Mouse (Mus musculus) activated CD4-positive, CD25-positive, alpha-beta regulatory T cell, adult 4 months (primary cell): ENCODE results near the gene Mpped2. TPM values are rescaled to one million over a fixed set of nuclear protein-coding genes. Genes with fewer than 3 reads are reported as not detected.

Experiments
- ATAC-seq: one replicate; pipeline ENCODE4 v1.8.0; 2017
- polyA plus RNA-seq, 2 experiments: library from polyadenylated mRNA; unstranded; fragments of 100-300 nt; shearing (Covaris generic); gene quantifications; one replicate each; pipeline ENCODE4 v1.2.1; 2017

Gene Mpped2
- polyA plus RNA-seq, result not detected

DNA sequence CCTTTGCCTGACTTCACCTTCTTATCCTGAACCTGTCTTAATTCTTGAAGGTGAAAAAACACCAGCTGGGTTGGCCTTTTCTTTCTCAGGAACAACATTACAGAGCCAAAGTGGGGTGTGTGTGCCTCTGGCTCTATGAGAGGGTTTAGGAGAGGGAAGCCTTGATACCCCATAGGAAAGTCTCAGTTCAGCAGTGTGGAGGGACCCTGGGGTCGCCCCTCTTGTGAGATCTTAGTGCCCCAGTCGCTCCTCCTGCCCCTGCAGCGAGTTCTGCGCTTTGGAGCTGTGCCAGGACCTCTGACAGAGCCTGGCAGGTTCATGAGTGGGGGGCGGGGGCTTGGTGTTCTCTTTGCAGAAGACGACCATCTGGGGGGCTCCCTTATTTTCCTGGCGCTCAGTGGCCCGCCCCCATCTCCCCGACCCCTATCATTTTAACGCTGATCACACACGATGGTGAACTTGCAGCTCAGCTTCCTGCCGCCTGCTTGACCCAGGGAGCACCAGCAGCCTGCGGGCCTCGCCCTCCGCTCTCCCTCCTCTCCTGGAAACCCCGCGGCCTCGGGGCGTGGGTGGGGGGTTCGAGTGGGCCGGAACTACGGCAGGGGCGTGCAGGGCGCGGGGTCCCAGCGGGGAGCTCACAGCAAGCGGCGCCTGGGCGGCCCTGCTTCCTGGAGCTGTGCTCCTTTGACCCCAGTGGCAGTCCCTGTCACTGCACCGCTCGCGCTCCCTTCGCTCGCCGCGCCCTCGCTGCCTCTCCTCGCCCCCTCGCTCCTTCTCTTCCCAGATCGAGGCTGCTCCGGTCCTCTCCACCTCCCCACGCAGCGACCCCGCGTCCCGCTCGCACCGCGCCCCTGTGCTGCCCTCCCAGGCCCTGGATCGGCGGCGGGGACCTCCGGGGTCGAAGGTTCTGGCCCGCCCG, at the start of gene Mpped2:
Gene Mpped2, plus strand, starts transcription at position 487 of the 919 bp plus-strand sequence.
- no peak for ATAC-seq

DNA sequence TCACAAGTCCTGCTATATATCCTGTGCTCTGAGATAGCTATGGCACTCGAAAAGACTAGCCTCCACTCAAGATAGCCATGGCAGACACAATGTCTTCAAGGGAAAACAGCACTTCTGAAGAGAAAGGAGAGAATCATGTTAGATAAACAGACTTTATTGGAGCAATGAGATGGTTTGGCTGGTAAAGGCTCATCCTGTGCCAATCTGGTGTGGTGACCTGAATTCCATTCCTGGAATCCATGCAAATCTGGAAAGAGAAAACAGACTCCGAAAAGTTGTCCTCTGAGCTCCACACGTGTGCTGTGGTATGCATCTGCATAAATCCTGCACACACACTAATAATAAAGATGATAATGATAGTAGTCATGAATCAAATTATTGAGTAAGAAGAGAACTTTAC, 48.3 kb upstream of the Mpped2 start:
- no peak for ATAC-seq

GRCm38 (mm10) chr2:106649686-106650570, 43.1 kb upstream of the Mpped2 start:
- no peak for ATAC-seq

GRCm38 (mm10) chr2:106652151-106652550, 40.9 kb upstream of the Mpped2 start:
- no peak for ATAC-seq

DNA sequence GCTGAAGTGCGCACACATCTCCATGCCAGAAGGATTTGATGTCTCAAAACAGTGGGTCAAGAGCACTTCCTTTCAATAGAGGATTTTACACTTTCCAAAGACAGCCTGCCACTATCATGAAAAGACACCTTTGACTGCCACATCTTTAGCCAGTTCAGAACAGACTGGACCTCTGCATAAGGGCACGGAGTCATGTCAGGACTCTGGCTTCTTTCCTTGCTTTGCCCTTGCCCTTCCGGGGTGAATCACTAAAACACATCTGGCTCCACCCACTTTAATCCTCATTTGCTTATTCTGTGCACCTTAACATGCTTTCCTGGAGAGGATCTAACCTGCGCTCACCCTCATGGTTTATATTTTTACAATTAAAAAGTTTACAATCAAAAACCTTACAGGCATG, 40.3 kb upstream of the Mpped2 start:
- ATAC-seq, result no peak

DNA sequence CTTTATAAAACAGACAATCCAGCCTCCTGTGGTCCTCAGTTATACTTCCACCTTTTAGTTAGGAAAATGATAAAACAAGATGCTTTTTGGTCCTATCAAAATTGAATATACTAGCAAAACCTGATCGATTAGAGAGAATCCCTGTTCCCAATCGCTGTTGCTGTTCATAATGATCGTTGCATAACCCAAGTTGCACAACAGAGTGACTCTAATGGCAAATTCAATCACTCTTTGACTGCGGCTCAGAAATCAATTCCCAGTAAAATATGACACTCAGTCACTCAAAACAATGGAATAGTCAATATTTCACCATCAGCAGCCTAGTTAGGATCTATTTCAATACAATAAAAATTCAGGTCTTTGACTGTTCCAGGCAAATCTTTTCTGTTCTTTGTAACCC, 39.8 kb upstream of the Mpped2 start:
- no peak for ATAC-seq

DNA sequence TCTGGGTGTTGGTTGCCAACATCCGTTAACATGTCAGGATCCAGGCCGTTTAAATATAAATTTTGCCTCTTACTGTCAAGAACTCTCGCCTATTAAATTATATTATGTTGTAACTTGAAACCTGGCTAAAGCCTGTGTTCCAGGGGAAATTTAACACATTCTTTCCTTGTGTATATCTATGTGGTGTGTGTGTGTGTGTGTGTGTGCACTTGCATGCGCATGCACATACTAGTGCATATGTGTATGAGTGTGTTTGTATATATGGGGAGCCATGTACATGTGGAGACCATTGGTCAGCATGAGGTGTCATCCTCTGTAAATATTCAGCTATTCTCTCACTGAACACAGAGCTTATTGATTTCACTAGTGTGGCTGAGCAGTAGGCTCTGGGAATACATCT, 37.8 kb upstream of the Mpped2 start:
- no peak for ATAC-seq

DNA sequence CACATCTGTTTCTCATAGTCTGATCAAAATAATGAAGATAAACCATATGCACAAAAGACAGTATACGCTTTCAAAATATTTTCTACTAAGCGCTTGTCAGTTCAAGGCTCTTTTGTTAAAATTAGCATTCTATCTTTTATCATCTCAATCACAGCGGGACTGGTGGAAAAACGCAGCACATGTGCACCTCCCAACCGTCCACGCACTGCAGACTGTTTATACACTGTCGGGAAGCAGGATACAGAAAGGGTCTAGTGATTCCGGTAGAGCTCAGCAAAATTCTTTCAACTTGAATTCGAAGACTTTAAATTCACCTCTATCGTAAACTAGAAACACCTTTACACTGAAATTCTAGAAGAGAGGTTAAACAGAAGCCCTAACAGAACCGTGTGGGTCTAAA, 27.8 kb upstream of the Mpped2 start:
- ATAC-seq, result no peak

- ATAC-seq, result no peak
Measured at GRCm38 (mm10) chr2:106674319-106674718, 18.8 kb upstream of the Mpped2 start.

DNA sequence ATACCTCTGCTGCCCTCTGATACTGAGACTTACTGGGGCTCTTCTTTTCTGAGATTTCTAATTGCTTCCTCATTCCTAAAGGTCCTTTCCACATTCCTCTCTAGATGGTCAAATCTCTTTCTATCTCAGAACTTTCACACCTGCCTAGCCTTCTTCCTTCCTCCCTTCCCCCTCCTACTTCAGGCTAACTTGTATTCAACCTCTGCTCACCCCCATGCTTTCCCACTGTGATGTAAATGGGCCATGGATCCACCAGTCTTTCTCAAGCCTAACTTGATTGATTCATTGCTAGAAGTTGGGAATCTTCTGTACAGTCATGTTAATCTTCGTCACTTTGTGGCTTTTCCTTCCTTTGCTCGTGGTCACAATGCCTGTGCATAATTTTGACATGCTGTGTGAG, 15.6 kb upstream of the Mpped2 start:
- ATAC-seq, result no peak

DNA sequence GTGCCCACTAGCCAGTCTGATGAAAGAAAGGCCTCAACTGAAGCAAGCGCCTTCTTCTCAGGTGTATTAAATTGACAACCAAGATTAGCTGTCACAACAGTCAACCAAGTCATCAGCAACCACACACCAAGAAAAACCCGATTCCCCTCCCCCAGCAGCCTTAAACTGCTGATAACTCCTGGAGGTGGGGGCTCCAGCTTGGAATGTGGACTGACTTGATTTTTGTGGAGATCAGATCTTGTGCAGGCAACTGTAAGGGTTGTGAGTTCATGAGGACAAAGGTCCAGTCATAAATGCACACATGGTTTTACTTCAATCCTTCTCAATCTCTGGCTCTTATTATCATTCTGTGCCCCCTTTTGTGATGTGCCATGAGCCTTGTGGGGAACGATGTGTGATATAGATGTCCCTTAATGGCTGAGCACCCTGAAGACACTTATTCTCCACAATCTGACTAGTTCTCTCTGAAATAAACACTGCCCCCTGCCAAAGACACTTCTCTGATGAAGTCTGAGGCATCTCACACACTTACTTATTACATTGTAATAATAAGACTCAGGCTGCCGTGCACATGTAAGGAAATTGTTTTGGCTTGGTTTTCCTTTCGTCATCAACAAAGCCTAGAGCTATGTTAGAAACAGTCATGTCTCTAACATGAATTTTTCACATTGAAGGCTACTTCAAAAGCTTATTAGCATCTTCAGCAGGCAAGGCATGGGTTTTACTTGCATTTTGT, 13.2 kb upstream of the Mpped2 start:
- ATAC-seq, result no peak

DNA sequence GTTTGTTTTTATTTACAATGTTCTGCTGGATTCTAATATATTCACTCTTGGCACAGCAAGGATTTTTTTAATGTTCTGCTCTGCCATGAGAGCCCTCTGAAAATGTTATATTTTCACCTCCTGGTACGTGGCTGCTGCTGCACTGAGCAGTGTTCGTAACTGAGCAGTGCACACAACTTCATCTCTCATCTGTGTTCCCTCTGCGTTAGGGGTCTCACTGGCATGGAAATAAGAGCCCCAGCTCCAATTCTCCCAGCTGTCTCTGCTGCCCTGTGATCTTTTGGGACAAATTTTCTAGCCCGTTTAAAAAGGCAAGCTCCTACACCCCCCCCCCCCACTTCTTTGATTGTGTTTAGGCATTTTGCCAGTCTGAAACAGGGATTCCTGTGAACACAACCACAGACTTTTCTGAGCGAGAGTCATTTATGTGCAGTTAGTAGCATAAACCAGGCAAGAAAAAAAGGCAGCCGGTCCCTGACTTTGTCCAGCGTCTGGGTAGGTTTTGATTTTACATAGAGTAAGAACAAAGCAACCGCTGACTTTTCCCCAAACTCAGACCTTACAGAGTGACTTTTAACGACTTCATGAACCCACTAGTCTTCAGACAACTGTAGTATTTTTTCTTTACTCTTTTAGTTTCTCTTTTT, 9.8 kb upstream of the Mpped2 start:
- no peak for ATAC-seq

GRCm38 (mm10) chr2:106683832-106684231, 9.2 kb upstream of the Mpped2 start:
- no peak for ATAC-seq

GRCm38 (mm10) chr2:106691753-106692363, 1.2 kb upstream of the Mpped2 start:
- no peak for ATAC-seq

- ATAC-seq, result no peak
Measured at GRCm38 (mm10) chr2:106692405-106692782, 675 bp upstream of the Mpped2 start.

DNA sequence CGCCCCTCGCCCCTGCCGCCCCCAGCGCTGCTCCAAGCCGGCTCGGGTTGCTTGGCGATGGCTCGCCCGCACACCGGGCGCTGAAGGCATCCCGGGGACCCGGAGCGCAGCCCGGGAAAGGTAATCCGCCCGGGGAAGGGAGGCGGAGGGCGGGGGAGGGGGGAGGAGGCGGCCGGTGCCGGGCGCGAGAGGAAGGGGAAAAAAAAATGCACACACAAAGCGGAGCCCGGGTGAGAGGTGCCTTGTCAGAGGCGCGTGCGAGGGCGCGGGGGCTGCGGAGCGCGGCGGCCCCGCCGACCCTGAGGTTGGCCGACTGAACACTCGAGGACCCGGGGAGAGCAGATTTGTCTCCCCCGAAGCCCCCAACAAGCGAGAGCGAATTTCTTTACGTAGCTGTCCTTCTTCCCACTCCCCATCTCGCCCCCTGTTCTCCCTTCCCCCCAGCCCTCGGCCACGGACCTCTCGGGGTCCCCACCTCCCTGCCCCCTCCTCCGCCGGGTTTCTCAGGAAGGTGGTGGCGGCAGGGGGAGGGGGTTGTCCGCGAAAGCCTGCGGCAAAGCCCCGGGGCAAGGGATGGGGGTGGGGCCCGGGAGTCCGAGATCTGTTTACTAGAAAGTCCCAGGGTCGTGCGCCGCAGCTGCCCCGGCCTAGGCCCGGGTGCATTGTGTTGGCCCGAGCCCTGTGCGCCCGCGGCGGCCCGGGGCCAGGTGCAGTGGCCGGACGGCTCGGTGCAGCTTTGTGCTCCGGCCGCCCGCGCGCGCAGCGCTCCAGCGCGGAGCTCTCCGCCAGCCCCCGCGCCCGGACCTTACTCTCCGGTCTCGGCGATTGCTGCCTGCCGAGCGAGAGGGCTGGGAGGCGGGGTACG, 865 bp downstream of the Mpped2 start:
- no peak for ATAC-seq

DNA sequence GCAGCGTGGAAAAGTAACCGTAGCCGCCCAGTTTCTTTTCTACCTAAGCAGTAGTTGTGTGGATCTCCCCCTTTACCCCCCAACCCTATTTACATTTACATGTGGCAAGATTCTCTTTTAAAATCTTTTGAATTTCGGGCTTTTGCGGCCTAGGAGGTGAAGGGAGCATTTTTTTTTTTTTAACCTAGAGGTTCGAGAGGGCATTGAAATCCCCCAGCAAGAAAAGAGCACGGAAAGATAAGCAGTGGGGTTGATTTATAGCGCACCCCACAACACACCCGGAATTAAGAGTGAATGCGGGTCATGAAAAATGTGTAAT, 1.5 kb downstream of the Mpped2 start:
- no peak for ATAC-seq

- no peak for ATAC-seq
Measured at GRCm38 (mm10) chr2:106694886-106695733, 2.0 kb downstream of the Mpped2 start.

- ATAC-seq, result no peak
Measured at GRCm38 (mm10) chr2:106695734-106696022, 2.6 kb downstream of the Mpped2 start.

GRCm38 (mm10) chr2:106696372-106696771, 3.3 kb downstream of the Mpped2 start:
- ATAC-seq, result no peak
